Mouse (Mus musculus) liver, embryonic 13.5 days (tissue): ENCODE results near the gene Psrc1. TPM values are rescaled to one million over a fixed set of nuclear protein-coding genes. Genes with fewer than 3 reads are reported as not detected.
A peak's percentile ranks its signal among the peaks of the same experiment; 100 is the strongest.

Experiments
- ATAC-seq: fragments of 200-750 bp; cut with Nextera tagmentation; 2 replicates; pipeline ENCODE4 v1.8.0; 2017; ENCODE audit warnings: low read depth, mild to moderate bottlenecking, moderate number of reproducible peaks, moderate library complexity
- DNase-seq: peaks from one replicate; pipeline ENCODE4 v3.0.0; 2022
- H3K27ac ChIP-seq: fragments of 300-500 bp; sonication (generic); 2 replicates; pipeline ENCODE4 v1.5.1; 2015; ENCODE audit warnings: moderate library complexity, mild to moderate bottlenecking, inconsistent platforms
- H3K27me3 ChIP-seq: fragments of 300-500 bp; sonication (generic); 2 replicates; pipeline ENCODE4 v1.6.1; 2015; ENCODE audit warnings: mild to moderate bottlenecking, inconsistent platforms
- H3K36me3 ChIP-seq: fragments of 300-500 bp; sonication (generic); 2 replicates; pipeline ENCODE4 v1.6.1; 2015; ENCODE audit warnings: mild to moderate bottlenecking, inconsistent platforms
- H3K4me1 ChIP-seq: fragments of 300-500 bp; sonication (generic); replicated peaks from 2 replicates; pipeline ENCODE4 v1.6.1; 2015; ENCODE audit warnings: inconsistent platforms
- H3K4me2 ChIP-seq: fragments of 300-500 bp; sonication (generic); 2 replicates; pipeline ENCODE4 v1.6.1; 2015; ENCODE audit warnings: inconsistent platforms, mild to moderate bottlenecking, moderate library complexity
- H3K4me3 ChIP-seq: fragments of 300-500 bp; sonication (generic); replicated peaks from 2 replicates; pipeline ENCODE4 v1.5.1; 2015; ENCODE audit warnings: mild to moderate bottlenecking, inconsistent platforms
- H3K9ac ChIP-seq: fragments of 300-500 bp; sonication (generic); 2 replicates; pipeline ENCODE4 v1.6.1; 2015; ENCODE audit warnings: mild to moderate bottlenecking, inconsistent platforms
- H3K9me3 ChIP-seq: fragments of 300-500 bp; sonication (generic); replicated peaks from 2 replicates; pipeline ENCODE4 v1.6.1; 2016; ENCODE audit warnings: inconsistent platforms
- WGBS: fragments of 180-500 bp; shearing (Covaris S2); methylation state at CpG from one replicate; pipeline ENCODE4 v1.1.7; 2015; ENCODE audit not compliant: insufficient replicate concordance; 5-methylcytosine and 5-hydroxymethylcytosine counted together
- polyA plus RNA-seq: library from polyadenylated mRNA; unstranded; fragments of >200 nt; fragmentation: Nextera tagmentation; extraction: Ambion mirVana; gene quantifications from 2 replicates; pipeline ENCODE4 v1.2.1, GENCODE M21; 2015

The Psrc1 gene
- polyA plus RNA-seq, 1 experiment from 2014 or later: 14.9 TPM

- H3K27me3 ChIP-seq: peaks cover 9% of the 10 kb centered on the region
- 53% methylated on average over 8 of the region's 8 CpGs for WGBS
- ATAC-seq: no peak
- H3K4me1 ChIP-seq: no peaks in the 10 kb centered on the region; the same call in 1 of the 2 replicates
- DNase-seq: no peak
- no peak overlapping the region for H3K27ac ChIP-seq
- H3K9me3 ChIP-seq: peaks cover 17% of the 10 kb centered on the region
- no peak overlapping the region for H3K9ac ChIP-seq
- H3K4me2 ChIP-seq: no peak overlapping the region
- no peak overlapping the region for H3K4me3 ChIP-seq
- no peaks in the 10 kb centered on the region for H3K36me3 ChIP-seq
Observed at GRCm38 (mm10) chr3:108409656-108410358, 26.2 kb downstream of the Psrc1 start.

- 44% methylated on average over 5 of the region's 5 CpGs for WGBS
- no peak overlapping the region for H3K4me3 ChIP-seq
- peaks cover 17% of the 10 kb centered on the region for H3K9me3 ChIP-seq
- H3K36me3 ChIP-seq: no peaks in the 10 kb centered on the region
- H3K27ac ChIP-seq: no peak overlapping the region
- DNase-seq (no peak), ATAC-seq (no peak)
- H3K9ac ChIP-seq: no peak overlapping the region
- no peak overlapping the region for H3K4me2 ChIP-seq
- peaks cover 14% of the 10 kb centered on the region for H3K27me3 ChIP-seq
- peaks cover 5% of the 10 kb centered on the region for H3K4me1 ChIP-seq
Observed at GRCm38 (mm10) chr3:108410359-108410714, 26.7 kb downstream of the Psrc1 start.

GRCm38 (mm10) chr3:108411026-108411753 lies 27.6 kb downstream of the Psrc1 start:
- Histone ChIP-seq H3K4me2 (no peak overlapping the region), H3K4me1 (peaks cover 13% of the 10 kb centered on the region)

GRCm38 (mm10) chr3:108411754-108412121 lies 28.1 kb downstream of the Psrc1 start:
- 65% methylated on average over 8 of the region's 8 CpGs for WGBS
- Histone ChIP-seq H3K9me3 (peaks cover 17% of the 10 kb centered on the region), H3K36me3 (no peaks in the 10 kb centered on the region), H3K4me3 (no peak overlapping the region), H3K27me3 (peaks cover 28% of the 10 kb centered on the region), H3K4me1 (peaks cover 16% of the 10 kb centered on the region), H3K9ac (no peak overlapping the region), H3K27ac (no peak overlapping the region), H3K4me2 (no peak overlapping the region)
- ATAC-seq (no peak), DNase-seq (no peak)

More at GRCm38 (mm10) chr3:108411026-108411753, 27.6 kb downstream of the Psrc1 start:
- Histone ChIP-seq H3K4me3 (no peak overlapping the region), H3K9me3 (peaks cover 17% of the 10 kb centered on the region), H3K27me3 (peaks cover 22% of the 10 kb centered on the region), H3K27ac (no peak overlapping the region), H3K9ac (no peak overlapping the region), H3K36me3 (no peaks in the 10 kb centered on the region)
- DNase-seq (no peak), ATAC-seq (no peak)
- WGBS: 53% methylated on average over 5 of the region's 5 CpGs

- H3K27ac ChIP-seq: no peak overlapping the region
- peaks cover 17% of the 10 kb centered on the region for H3K9me3 ChIP-seq
- H3K27me3 ChIP-seq: peaks cover 45% of the 10 kb centered on the region
- peaks cover 16% of the 10 kb centered on the region for H3K4me1 ChIP-seq
- H3K4me3 ChIP-seq: no peak overlapping the region
- no peak for DNase-seq
- ATAC-seq: no peak
- WGBS: 88% methylated on average over 35 of the region's 35 CpGs
- H3K4me2 ChIP-seq: no peak overlapping the region
- no peak overlapping the region for H3K9ac ChIP-seq
- no peaks in the 10 kb centered on the region for H3K36me3 ChIP-seq
Observed at GRCm38 (mm10) chr3:108413634-108414360, 30.2 kb downstream of the Psrc1 start.

GRCm38 (mm10) chr3:108414857-108415830 lies 31.5 kb downstream of the Psrc1 start, which contains the start of gene Celsr2:
TSS of gene Celsr2 (minus strand) at chr3:108415552.
- WGBS: 9% methylated on average over 65 of the region's 67 CpGs
- Histone ChIP-seq H3K9ac (peak within 1 kb of the TSS; percentile 71), H3K27ac (no peak within 1 kb of the TSS), H3K4me3 (peak within 1 kb of the TSS; percentile 65), H3K36me3 (no peaks in the 10 kb centered on the region), H3K4me1 (peaks cover 16% of the 10 kb centered on the region), H3K4me2 (peak within 1 kb of the TSS; percentile 97), H3K9me3 (peaks cover 17% of the 10 kb centered on the region), H3K27me3 (peaks cover 45% of the 10 kb centered on the region)
- 0 out of 2 replicates have a peak, but pooled peaks have one; percentile 19 for ATAC-seq
- DNase-seq: no peak

- peak; percentile 75 for ATAC-seq
- no peak overlapping the region for H3K27ac ChIP-seq
- peaks cover 49% of the 10 kb centered on the region for H3K27me3 ChIP-seq
- H3K4me1 ChIP-seq: peaks cover 16% of the 10 kb centered on the region
- peak; percentile 36 for DNase-seq
- H3K4me2 ChIP-seq: peak overlapping the region; percentile 97
- under 1% methylated on average over 48 of the region's 48 CpGs for WGBS
- peak overlapping the region; percentile 65 for H3K4me3 ChIP-seq
- H3K36me3 ChIP-seq: no peaks in the 10 kb centered on the region
- peak overlapping the region; percentile 71 for H3K9ac ChIP-seq
- peaks cover 17% of the 10 kb centered on the region for H3K9me3 ChIP-seq
Observed at GRCm38 (mm10) chr3:108415831-108416223, 32.2 kb downstream of the Psrc1 start.

GRCm38 (mm10) chr3:108423006-108423405 lies 39.4 kb downstream of the Psrc1 start:
- Histone ChIP-seq H3K36me3 (peaks cover 31% of the 10 kb centered on the region), H3K4me2 (no peak overlapping the region), H3K4me1 (peaks cover 15% of the 10 kb centered on the region), H3K9ac (no peak overlapping the region), H3K9me3 (no peaks in the 10 kb centered on the region), H3K27me3 (peaks cover 9% of the 10 kb centered on the region), H3K4me3 (no peak overlapping the region), H3K27ac (no peak overlapping the region)
- 49% methylated on average over 6 of the region's 6 CpGs for WGBS
- DNase-seq: no peak
- ATAC-seq: no peak

GRCm38 (mm10) chr3:108423844-108424801 lies 40.5 kb downstream of the Psrc1 start:
- peaks cover 4% of the 10 kb centered on the region; the same call in 1 of the 2 replicates for H3K27me3 ChIP-seq
- no peak overlapping the region for H3K27ac ChIP-seq
- peaks cover 15% of the 10 kb centered on the region for H3K4me1 ChIP-seq
- peaks cover 43% of the 10 kb centered on the region for H3K36me3 ChIP-seq
- H3K9me3 ChIP-seq: no peaks in the 10 kb centered on the region
- 0 out of 2 replicates have a peak overlapping the region, but pooled peaks have one; percentile 12 for H3K4me2 ChIP-seq
- H3K4me3 ChIP-seq: no peak overlapping the region
- H3K9ac ChIP-seq: no peak overlapping the region
- ATAC-seq (peak; percentile 37), DNase-seq (no peak)
- 26% methylated on average over 11 of the region's 11 CpGs for WGBS
